Mouse (Mus musculus) 3134 (cell line): Measurements from ENCODE around the gene Nrn1.

Experiments
- DNase-seq: peaks from one replicate; pipeline ENCODE4 v3.0.0-alpha.2; 2011; ENCODE audit warnings: low spot score; ENCODE audit not compliant: insufficient read length; ENCODE audit errors: extremely low read depth

The Nrn1 gene

DNA sequence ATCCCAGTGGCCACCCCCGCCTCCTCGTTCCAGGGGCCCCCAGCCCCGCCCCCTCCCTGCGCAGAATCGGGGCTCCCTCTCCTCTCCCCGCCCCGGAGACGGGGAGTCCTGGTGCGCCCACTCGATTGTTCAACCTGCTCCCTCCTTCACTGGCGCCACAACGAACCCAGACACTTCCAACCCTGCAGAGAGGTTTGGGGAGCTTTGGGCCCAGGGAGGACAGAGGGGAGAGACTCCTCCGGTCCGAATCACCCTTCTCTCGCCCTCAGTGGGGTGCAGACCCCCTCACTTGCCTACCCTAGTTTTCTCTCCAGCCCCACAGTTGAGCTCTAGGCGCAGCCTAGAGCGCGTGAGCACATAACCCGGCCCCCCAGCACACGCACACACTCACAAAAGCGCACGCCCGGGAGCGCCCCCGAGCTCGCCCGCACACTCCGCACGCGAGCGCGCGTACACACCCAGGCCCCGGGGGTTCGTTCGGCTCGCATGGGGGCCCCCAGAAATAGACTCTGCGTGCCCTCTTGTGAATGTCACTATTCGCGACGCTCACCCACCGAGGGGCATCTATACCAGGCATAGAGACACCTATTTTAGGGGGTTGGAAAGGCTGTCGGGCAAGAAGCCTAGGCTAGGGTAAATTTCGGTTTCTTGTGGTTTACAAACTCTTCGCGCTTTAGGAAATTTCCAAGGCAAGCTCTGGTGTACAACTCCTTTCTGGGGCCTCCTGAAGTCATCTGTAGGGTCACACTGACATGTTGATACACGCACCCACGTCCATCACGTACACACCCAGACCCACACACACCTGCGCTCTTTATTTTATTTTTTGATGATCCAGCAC is at the start of gene Nrn1:
Gene Nrn1 (minus strand): TSS at position 401 of the 841 bp plus-strand sequence.
- no peak for DNase-seq

DNA sequence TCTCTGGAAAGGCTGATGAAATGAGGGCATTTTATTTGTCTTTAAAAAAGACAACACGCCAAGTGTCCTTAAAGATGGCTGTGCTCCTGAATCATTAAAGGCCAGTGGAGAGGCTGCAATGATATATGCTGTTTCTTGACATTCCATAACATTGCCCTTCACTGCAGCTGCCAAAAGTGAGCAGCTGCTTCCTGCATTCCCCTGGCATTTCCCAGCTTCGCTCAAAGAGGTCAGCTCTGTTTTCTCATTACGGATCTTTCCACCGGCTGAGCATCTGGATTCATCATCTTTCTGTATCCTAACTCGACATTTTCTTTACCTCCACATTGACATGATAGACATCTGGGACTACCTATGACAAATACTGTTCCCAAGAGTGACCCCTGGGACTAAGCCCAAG is 44.7 kb upstream of the Nrn1 start:
- DNase-seq = no peak

DNA sequence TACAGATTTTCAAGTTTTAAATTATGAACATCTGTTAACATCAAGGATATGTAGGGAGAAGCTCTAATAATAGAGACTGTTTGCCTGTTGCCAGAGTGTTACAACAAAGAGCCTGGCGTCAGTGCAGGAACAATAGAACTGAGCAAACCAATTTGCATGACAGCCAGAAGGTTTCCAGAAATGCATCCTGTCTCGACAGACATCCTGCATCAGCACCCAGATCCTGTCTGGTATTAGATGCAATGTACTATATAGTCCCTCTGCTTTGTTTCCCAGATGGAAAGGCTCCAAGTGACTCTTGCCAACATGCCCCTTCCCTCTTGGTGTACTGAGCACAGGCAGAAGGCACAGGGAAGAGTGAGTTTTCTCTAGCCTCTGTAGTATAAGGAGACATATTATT is 31.9 kb upstream of the Nrn1 start:
- DNase-seq = no peak

DNA sequence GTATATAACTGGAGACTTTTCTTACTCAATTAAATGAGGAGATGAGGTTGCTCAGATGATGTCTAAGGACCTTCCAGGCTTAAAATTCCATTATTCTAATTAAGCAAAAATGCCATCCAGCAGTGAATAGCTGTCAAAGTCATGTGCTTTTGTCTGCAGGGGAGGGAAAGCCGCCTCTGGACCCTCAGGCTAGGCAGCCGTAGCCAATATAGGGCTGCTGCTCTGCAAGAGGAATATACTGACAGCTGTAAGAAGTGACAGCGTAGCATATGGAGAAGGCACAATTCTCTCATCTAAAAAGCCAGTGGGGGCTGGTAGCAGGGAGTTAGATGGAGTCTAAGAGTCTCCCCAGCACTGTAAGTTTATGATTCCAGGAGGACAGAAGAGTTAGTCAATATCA is 16.9 kb upstream of the Nrn1 start:
- DNase-seq = no peak

DNA sequence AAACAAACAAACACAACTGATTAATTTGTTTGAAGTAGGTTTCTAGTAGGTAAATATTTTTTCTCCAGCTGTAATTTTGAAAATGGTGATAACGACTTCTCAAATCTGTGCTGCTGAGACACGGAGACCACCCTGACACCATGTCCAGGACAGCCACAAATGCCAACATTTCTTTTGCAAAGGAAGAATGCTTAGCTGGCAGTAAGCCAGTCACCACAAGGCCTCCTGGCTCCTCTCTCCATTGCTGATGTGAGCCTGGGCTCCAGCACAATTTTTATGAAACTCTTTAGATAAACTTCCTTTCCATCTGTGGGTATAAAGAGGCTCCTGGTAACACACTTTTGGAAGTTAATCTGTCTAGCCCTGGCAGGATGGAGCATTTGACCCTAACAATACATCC is 15.1 kb upstream of the Nrn1 start:
- no peak for DNase-seq

DNA sequence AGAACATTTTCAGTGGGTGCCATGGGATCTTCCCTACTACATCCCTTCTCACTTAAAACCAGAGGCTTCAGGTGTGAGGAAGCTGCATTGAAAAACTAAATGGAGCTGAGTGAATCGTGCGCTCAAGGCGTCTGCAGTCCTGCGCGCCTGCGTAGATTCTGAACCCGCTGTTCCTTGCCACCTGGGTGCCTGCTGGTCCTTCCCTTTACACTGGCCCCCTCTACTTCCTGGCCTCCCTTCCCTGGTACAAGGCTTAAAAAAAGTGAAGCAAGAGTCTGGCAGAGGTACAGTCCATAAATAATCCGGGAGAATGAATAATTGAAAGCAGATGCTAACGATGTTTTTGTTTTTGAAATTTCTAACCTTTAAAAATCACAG is 1.7 kb upstream of the Nrn1 start:
- no peak for DNase-seq

DNA sequence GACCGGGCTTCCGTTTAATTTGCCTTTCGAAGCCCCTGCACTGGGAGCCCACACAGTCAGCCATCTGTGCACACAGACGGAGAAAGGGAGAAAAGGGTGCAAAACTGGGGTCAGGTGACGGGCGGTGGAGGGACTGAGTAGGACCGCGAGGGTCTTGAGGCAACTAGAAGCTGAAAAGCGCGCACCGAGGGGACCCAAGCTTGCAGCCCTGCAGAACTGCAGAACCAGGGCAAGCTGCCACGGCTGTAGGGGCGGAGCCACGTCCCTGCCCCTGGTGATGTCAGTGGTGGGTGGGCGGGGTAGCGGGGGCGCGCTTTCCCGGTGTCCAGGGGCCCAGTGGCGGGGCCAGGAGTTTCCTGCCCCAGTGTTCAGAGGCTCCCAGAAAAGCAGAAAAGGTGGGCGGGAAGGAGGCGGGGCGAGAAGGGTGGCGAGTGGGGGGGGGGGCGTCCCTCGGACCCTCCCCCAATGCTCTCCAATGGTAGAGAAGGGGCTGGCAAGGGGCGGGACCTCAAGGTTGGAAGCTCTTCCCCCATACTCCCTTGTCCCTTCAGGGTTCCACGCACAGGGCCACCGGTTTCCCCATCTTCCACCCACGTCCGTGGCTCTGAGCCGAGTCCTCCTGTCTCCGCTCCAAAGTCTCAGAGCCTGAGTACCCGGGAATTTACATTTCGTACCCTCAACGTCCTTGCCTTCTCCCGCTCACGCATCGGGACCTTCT is 1.1 kb upstream of the Nrn1 start:
- peak; percentile 69 for DNase-seq

DNA sequence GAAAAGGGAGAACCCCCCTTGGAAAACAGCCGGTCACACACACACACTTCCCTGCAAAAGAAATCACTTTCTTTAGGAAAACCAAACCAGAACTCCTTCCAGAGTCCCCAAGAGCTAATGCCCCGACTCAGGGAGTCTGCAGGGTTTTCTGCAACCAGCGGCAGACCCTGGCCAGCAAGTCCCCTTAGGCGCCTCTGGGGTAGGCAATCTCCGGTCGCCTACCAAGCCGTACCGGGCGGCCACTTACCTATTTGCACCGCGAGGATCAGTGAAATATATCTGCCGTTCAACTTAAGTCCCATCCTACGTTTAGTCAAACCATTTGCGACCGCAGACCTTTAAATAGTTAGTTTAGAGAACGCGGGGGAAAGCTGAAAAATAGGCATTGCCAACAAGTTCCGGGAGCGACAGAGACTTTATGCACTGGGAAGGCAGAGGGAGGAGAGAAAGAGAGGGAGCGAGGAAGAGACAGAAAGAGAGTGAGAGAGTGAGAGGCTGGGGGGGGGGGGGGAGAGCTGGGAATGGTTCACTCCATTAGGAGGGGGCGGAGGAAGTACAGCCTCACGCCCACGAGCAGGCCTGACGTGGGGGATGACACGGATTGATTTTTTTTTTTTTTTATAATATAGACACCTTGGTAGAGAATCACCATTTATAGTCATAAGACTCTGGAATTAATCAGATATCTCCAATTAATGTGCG is 791 bp downstream of the Nrn1 start:
- DNase-seq = peak; percentile 62

DNA sequence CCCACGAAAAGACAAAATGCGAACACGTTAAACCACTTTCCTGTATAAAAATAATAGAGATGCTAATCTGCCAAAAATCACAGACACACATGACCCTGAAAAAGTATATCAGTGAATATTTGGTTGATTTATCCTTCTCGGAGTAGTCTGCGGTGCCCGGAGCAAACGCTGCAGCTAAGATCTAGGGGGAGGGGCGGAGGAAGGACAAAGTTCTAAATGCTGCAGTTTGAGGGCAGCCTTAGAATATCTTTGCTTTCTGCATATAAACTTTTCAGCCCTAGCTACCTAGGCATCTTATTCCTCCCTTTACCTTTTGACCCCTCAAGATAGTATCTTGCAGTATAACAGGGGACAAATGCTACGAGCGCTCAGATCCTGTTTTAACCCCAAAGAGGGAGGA is 1.4 kb downstream of the Nrn1 start:
- no peak for DNase-seq

DNA sequence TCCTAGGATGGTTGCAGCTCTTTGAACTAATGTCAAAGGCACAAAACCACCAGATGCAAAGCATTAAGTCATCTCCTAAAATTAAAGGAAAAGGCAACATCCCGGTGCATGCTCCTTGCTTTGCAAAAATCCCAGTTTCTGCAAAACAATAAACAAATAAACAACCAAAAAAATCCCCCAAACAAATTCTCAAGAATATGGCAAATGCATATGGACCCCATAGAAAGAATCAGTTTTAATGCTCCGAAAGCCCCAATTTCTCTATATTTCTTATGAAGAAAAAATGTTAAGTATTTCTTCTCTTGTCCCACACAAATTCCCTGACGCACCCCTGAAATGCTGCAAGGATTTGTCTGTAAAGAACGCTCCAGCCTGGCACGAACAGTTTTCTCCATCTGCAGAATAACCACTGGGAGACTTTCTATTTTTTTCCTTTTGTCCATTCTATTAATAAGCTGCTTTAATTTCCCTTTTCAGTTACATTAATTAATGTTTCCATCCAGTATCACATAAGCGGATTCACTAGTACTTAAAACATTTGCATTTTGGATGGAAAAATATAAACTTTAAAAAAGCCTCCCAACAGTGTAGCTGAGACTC is 1.9 kb downstream of the Nrn1 start:
- no peak for DNase-seq

DNA sequence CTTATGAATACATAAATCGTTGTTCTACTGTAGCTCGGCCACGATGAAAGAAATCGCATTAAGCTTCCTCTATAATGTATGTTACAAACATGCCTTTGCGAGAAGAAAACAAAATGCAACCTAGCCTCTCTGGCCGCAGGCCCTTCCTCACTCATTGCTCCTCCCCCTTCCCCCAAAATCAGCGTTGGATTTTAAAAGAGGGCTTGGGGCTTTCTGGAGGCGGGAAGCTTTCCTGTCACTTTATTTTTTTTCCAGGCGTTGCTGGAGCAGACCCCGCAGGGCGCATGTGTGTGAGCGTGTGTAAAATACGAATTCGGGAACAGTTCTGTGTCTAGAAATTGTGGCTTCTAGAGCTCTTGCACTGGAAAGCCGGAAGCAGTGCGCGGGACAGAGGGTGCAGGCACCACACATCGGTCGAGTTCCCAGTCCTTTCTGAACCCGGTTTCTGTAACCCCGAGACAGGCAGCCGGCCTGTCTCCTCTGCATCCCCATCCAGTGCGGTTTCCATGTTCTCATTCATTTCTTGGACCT is 2.9 kb downstream of the Nrn1 start:
- no peak for DNase-seq

DNA sequence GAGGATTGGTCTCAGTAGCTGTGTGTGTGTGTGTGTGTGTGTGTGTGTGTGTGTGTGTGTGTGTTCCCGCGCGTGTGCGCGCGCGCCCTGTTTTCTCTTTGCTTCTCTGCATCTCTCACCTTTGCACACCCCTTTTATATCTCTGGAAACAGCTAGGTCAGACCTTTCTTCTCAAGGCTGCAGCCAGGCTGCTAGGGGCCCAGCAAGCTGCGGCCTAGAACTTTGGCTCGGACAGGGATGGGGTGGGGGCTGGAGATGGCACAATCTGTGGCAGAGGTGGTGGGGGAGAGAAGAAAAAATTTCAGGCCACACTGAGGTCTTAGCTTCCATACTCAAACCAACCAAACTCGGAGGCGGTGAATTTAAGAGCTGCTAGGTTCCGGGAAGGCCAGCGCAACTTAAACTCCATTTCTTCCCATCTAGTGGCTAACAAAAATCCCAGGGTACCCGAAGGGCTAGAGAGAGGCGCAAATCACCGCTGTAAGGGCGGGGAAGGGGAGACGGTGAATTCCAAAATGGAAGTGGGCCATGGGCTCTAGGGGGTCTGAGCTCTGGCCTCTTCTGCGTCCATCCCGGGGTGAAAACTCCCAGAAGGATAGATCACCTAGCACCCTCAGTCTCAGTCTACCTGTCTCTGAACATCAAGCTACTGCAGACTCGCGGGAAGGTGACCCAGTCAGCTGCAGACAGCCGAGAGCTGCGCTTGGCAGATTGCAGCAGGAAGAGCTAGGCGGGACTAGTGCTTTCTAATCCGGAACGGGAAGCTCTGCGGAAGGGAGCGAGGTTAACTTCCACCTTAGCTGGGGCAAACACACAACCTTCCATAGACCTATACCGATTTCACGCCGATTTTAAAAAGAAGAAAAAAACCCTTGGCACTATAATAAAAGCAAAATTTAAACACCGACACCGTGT is 3.7 kb downstream of the Nrn1 start:
- no peak for DNase-seq

DNA sequence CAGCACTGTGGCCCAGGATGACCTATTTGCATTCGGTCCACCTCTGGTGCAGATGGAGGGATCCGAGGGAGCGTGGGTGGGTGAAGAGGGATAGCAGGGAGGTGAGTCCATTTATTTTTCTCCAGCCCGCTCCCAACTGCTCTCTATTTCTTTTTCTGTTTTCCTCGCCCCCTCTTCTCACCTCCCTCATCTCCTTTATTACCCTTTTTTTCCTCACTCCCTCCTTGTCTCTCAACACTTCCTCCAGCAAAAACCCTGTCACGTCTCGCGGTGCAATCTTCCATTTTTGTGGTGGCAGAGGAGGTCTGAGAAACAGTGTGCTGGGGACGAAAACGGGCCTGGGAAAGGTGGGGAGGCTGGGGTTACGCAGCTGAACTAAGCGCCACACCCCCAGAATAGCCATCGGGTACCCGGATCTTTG is 4.6 kb downstream of the Nrn1 start:
- no peak for DNase-seq

DNA sequence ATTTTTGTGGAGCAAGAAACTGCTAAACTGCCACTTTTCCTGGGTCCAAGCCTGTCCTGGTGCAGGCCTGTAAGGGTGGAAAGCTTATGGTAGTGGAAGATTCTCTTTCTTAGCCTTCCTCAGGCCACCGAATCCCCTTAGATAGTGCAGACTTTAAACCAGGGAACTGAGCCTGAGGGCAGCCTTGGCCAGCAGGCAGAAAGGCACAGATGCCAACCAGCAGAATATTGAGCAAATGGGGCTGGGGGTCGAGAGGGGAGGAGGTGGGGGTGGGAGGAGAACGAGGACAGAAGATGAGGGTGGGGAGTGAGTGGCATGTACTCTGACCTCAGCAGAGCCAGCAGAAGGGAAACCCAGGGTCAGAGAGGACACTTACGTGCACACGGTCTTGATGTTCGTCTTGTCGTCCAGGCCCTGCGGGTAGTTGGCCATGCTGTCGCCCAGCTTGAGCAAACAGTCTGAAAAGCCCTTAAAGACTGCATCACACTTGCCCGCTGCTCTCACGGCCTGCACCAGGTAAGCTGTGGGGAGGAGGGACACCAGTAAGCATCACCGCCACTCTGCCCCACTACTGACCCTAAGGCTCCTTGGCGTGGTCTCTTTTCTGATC is 5.1 kb downstream of the Nrn1 start:
- no peak for DNase-seq

DNA sequence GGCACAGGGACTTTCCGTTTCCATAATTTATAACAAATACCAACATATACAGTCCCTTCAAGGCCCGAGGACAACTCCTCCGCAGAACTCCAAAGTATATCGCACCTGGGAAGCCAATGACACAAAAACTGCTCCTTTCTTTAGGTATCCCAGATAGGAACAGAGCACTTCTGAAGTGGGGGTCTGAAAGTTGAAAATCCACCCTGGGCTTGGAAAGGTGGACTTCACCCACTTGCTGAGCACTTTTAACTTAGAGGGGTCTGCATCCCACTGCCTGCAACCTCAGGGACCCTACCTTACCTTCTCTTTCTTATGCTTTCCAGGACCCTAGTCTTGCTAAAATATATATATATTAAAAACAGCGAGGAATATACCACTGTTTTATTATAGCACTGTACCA is 6.4 kb downstream of the Nrn1 start:
- no peak for DNase-seq

DNA sequence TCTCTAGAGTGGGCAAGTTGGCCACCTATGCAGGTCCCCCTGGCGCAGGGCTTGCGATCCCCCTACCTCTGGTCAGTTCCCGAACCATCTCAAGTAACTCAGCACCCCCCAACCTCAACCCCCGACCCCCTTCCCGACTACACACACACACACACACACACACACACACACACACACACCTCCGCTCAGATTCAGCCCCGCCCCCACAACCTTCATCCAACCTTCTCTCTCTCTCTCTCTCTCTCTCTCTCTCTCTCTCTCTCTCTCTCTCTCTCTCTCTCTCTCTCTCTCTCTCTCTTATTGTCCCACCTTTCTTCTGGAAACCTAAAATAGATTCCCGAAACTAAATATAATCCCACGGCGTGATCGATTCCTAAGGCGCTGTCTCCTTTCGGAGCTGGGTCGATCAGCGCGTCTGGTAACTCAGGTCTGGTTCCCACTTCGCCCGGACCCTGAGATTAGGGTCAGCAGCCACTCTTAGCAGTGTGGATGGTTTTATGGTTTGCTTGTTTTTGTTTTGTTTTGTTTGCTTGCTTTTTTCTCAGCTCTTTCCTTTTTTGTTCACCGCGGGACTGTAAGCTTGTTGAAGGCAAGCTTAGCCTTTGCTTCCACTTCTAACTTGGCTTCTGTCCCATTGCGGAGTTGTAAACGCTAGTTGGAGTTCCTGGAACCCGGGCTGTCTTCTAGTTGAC is 7.0 kb downstream of the Nrn1 start:
- no peak for DNase-seq

DNA sequence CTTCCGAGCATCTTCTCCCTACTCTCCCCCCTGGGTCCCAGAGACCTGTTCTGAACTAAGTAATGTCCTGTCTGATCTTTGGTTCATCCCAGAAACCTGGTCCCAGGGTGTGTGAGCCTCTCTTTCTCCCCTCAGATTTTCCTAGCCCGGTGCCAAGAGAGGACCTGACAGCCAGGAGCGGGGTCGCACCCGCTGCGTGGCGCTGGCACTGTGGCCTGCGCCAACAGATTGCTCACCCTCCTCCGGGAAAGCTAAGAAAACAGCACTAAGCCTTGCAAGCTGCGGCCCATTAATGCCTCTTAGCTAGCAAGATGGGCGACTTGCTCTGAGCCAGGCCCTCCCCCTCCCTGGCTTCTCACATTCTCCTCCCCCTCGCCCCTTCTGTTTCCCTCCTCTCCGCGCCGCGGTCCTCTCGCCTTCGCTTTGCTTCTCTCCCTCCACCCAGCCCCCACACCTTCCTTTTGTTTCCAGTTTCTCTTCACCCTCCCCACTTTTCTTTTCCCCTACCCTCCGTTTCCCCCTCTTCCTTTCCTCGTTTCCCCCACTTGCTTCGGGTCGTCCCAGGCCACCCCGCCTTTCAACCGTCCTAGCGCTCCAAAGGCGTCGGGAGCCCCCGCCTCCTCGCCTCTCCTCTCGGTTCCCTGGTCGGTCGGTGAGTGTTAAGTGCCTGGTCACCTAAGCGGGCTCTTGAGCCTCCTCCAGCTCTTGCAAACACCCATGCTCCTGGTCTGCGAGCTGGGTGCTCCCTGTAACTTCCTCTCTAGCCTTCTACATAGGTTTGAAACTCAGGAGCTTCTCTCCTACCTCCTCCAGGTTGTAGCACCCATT is 7.8 kb downstream of the Nrn1 start:
- DNase-seq = no peak

DNA sequence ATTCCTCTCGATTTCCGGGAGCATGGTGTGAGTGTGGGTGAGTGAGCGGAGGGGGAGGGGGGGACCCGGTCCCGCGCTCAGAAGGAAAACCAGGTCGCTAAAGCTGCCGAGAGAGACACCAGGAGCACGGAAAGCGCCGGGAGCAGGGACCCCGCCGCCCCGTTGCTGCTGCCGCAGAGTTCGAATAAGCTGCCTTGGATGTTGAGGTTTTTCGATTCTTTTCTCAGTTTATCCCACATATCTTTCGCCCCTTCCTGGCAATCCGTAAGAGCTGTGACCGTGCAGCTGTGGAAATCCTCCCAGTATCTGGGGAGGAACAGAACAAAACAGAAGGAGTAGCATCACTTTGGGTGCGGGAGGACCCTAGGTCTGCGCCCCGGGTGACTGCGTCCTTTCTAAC is 8.4 kb downstream of the Nrn1 start:
- no peak for DNase-seq
